Mouse (Mus musculus) R1 (cell line): ENCODE results near the gene Plekhb1.

Source experiments
- DNase-seq: peaks from one replicate; pipeline ENCODE4 v3.0.0-alpha.2; 2018; ENCODE audit warnings: low read depth, low spot score

Plekhb1 gene

DNA sequence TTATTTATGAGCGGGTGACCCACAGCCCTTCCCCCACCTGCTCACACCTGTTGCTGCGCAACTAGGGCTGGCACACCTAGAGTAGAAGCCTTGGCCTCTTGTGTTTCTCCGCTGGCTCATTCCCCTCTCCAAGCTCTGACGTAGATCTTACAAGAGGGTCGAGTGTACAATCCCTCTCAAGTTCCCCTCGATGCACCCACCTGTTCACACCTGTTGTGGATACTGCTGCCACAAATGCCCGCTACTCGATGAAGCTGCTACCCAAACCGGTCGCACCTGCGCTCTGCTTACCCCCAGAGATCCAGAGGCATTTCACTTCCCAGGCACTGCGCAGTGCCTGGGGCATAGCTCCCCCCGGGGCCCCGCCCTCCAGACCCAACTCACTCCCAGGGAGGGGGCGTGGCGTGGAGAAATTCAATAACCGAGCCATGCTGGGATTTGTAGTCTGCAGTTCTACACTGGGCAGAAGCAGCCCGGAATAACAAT lies 4.1 kb downstream of the Plekhb1 start:
- peak; percentile 88 for DNase-seq

GRCm38 (mm10) chr7:100656739-100657138 lies 5.5 kb downstream of the Plekhb1 start:
- DNase-seq: no peak

- DNase-seq: no peak
These were observed 7.8 kb downstream of the Plekhb1 start for GRCm38 (mm10) chr7:100654441-100654840.

DNA sequence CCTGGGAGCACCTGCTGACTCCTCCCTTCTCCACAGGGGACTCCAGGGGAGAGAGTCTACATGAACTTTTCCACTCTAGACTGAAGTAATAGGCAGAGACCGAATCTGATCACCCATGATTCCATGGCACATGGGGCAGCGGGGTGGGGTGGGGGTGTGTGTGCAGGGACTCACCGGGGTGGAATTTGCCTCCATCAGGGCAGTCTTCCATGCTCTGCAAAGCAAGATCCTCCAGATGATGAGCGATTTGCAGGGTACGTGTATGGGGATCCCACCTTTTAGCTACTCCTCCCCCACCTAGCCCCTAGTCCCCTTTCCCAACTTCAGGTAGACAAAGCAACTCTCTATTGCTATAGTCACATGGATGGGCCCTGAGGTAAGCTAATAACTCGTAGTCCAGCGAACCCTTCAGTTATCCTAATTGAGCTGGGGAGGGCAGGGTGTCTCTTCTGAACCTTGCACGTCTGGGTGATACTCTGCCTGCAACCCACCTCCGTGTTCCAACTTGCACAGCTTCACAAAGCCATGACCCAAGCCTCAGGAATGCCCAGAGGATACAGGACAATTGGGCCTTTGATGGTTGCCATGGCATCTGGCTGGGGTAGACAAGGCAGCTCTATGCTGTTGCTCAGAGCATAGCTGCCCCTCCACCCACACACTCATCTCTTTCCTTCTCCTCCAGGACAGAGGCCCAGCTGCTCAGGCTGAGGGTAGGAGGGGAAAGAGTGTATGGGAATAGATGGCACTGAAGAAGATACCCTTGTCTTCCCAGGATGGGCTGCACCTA lies 8.5 kb downstream of the Plekhb1 start:
- no peak for DNase-seq

DNA sequence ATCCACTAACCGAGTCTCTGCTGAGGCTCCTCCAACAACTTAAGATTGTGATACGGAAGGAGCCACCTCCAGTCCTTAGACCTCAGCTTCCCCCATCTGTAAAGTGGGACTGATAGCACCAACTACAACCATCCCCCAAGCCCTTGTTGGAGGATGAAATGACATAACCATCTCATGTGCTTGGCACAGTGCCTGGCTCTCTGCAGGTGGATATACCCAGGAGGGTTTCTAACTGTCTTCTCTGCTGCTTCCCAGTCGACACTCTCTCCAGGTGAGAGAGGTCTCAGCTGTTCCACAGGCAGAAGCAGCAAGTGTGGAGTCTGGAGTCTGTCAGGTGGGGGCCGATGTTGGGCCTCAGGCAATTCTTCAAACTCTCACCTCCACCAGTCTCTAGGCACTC lies 11.2 kb downstream of the Plekhb1 start:
- no peak for DNase-seq

DNA sequence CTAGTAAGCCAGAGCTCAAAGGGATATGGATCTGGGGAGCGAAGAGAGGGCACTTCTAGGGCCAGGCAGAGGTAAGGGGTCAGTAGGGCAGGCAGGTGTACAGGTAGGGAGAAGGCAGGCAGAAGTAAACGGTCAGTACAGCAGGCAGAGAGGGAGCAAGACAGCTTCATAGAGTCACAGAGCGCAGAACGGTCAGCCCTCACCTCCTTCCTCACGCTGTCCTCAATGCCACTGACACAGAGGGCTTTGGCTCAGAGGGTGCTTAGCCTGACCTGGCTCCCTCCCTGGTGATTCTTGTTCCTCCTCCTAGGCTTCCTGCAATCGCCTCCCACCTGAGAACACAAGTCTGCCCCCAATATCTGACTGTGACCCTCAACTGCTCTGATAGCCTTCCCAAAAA lies 11.8 kb downstream of the Plekhb1 start:
- DNase-seq: no peak

DNA sequence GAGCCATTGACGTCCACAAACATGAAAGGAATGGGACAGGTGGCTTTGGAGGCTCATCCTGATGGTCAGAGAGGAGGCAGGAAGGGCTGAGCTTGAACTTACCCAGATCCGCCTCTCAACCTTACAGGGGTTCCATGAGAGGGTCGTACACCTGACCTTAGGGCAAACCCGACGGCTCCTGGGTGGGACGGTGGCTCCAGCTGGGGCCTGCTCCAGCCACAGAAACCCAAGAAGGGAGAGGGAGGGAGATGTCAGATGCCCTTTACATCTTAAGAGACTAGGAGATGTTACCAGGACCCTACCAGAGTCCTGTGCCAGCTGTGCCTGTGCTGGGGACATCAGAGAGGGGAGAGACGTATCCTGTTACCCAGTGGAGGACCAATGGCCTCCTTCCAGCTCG lies 12.4 kb downstream of the Plekhb1 start:
- DNase-seq: no peak

GRCm38 (mm10) chr7:100649095-100649494 lies 13.1 kb downstream of the Plekhb1 start:
- DNase-seq: no peak

DNA sequence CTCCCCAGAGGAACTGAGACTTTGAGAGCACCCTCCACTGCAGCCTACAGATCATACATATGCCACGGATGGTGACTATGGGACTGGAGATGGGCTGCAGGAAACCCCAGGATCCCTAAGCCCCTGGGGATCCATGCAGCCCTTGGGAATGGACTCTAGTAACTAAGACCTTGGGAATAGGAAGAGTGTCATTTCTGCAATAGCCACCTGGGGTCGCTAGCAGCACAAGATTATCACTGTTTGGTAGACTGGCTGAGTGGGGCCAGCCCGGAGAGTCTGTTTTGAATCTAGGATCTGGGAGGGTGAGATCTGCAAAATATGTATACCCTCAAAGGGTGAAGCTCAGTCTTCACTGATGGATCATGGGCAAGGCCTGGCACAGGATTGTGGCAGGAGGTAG lies 17.1 kb downstream of the Plekhb1 start:
- peak; percentile 78 for DNase-seq

DNA sequence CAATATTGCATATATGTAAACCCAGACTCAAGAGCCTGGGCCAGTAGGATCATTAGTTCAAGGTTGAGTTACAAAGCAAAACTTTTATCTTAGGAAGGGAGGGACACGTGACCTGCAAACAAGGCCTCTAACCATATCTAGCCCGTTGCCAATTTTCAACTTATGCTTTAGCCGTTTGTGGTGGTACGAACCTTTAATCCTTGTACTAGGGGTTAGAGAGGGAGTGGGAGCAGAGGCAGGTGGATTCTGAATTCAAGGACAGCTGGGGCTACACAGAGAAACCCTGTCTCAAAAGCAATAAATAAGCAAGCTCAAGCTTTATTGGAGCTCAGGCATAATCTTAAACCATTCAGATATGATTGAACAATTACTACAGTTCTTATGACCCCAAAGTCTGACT lies 19.8 kb downstream of the Plekhb1 start:
- DNase-seq: no peak

- peak; percentile 62 for DNase-seq
These were observed 24.6 kb downstream of the Plekhb1 start for GRCm38 (mm10) chr7:100637657-100638056.

DNA sequence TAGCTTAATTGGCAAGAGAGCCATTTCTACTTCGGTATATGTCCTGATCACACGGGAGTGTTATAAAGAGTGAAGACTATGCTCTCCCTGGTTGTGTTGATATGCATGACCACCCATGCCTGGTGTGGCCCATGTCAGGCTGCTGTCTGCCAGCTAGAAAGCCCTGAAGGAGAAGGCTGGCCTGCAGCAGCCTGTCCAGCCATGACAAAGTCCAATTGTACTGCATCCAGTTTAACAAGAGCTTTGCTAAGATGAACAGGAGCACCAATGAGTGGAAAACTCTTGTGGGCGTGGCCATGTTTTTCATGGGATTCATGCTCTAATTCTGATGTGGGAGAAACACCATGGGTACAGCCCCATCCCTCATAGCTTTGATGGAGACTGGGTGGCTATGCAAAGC lies 37.7 kb downstream of the Plekhb1 start:
- DNase-seq: no peak

DNA sequence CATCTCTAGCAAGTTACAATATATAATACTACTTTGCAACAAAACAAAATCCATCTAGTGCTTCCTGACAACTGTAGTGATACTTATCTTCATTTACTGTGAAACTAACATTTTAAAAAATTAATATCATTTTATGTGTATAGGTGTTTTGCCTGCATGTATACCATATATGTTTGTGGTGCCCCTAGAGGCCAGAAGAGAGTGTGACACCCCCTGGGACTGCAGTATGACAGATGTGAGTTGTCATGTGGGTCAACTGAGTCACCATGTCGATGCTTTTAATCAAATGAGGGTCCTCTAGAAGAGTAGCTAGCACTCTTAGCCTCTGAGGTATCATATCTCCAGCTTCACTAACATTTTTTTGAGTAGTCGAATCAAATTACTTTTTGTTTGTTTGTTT lies 39.9 kb downstream of the Plekhb1 start:
- DNase-seq: peak; percentile 36

DNA sequence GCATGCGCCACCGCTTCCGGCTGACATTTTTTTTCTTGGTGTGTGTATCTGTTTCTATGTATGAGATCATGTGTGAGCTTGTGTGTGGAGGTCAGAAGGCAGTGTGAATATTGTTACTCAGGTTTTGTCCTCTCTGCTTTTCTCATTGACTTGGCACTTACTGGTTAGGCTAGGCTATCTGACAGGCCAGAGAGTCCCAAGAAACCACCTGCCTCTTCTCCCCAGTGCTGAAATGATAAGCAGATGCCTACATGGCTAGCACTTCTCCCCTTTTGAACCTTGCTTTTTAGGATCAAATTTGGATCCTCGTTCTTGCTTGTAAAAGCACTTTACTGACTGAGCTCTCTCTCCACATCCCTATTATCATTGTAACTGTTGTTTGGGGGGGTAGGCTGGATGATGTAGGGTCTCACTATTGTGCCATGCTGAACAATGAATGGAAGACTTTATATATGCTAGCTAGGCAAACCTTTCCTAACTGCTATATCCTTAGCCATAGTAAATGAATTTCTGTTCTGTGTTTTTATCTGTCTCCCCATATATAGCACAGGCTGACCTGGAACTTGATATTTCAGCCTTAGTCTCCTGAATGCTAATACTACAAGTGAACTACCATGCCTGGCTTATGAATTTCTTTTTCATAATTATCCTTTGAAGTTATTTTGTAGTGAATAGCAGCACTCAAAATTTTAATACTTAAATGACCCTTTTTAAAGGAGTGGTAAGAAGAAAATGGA lies 45.9 kb downstream of the Plekhb1 start:
- DNase-seq: no peak

DNA sequence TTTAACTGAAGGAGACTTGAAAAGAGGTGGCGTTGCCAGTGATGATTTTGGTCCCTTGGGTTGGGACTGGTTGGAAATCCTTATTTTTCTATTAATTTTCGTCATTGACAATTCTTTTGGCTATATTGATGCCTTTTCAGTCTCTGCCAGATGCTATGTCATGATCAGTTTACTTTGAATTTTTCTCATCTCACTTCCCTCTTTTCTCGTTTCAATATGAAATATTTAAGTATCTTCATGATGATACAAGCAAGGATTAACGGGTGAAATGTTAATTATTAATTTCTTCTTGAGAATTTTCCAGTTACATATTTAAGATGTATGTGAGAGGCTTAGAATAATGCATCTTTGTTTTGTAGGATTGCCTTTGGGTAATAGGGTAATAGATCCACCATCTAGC lies 53.3 kb downstream of the Plekhb1 start:
- DNase-seq: no peak

DNA sequence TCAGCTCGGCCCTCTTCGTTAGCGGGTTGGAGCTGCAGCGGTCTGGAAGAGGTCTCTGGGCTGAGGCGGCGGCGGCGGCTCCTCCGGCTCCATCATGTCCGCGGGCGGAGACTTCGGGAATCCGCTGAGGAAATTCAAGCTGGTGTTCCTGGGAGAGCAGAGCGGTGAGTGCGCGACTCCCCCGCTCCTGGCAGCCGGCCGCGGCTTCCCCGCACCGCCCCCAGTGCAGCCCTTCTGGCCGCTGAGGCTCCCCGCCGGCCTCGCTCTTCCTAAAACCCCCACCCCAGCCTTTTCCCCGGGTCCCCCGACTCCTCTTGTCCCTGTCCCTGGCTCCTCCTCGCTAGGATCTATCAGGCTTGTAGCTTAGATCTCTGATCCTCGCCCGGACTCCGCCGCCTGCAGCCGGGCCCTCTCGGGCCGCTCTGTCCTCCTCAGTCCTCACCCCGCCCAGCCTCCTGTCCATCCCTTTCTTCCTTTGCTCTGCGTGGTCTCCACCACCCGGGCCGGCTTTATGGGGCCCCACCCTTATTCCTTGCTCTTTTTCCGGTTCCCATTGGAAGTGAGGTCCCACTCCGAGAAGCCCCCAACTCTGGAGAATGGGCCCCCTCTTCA lies 54.0 kb downstream of the Plekhb1 start, which contains the start of gene Mrpl48:
TSS of gene Mrpl48 (minus strand) at position 172 of the 612 bp plus-strand sequence.
- DNase-seq: peak; percentile 53

DNA sequence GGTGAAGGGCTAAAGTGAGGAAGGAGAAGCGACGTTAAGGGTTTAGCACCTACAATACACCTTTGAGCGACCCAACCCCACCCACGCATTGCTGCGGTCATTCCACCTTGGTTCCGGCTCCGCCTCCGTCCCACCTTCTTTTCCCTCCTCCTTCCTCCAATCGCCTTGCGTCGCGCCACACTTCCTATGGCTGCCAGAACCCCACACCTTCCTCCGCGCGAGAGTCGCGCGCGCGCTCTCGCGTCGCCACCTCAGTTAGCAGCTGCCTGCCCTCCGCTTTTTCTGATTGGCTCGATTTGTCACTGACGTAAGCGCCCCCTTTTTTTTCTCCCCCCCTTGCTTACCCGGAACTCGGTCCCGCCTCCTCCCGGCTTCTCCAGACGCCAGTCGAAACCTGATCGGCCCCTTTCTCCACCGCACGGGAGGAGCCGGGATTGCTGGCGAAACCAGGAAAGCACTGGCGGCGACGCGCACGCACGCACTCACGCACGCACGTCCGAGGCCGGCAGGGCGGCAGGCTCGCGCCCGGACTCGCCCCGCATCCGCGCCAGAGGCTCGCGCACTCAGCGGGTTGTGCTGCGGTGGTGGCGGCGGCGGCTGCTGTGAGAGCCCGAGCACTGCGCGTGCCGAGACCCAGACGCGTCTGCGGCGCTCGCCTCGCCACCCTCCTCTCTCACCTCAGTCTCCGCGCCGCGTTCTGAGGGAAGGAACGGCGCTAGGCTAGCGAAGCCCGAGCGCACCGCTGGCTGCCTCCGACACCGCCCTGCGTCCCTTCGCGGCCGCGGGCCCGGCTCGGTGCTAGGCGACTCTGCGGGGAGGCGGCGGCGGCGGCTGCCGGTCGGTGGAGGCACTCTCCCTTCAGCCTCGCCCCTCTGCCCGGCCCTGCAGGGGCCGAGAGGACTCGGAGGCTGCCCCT lies 54.7 kb downstream of the Plekhb1 start, which contains the start of gene Rab6a:
TSS of gene Rab6a (plus strand) at position 197 of the 916 bp plus-strand sequence.
- DNase-seq: peak; percentile 100

DNA sequence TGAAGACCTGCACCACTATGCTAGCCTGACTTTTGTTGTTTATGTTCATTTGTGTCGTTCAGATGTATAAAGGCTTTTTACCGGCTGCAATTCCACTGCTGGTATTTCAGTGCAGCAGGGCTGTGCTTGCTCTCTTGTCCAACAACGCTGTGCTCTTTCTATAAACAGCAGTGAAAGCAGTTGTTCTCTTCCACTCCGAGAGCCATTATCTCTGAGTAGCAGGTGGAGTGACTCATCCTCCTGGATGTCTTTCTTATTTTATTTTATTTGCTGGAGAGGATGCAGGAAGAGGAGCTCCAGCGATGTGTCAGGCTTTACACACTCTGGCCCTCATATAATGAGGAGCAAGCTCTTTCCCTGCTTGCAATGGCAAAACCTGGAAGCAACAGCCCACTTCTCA lies 62.0 kb downstream of the Plekhb1 start:
- DNase-seq: no peak

DNA sequence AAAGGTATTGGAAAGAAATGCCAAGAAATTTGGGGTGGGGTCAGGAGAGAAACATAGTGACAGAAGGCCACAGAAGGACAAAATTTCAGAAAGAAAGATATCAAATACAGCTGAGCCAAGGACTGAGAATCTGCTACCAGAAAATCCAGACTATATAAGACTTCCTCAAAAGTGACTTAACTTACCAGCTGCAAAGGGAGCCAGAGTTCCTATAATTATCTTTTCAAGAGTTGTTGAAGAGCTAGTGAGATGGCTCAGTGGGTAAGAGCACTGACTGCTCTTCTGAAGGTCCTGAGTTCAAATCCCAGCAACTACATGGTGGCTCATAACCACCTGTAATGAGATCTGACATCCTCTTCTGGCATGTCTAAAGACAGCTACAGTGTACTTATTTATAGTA lies 68.9 kb downstream of the Plekhb1 start:
- DNase-seq: no peak
